Mouse (Mus musculus): Measurements from ENCODE around the gene Arl13b.

DNA sequence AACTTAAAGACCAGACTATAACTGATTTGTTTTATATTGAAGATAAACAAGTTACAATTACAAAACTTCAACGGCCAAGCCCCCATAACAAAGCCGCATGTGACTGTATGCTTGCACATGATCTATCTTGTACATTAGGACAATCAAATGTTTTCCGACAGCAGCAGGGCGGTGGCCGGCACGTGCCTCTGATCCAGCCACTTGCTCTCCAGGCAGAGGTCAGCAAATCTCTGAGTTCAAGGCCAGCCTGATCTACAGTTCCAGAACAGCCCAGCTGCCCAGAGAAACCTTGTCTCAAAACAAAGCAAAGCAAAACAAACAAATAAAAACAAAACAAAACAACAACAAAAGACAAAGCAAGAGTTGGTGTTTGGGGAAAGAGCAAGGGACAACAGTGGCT, 8.5 kb upstream of the Arl13b start:
- TF ChIP-seq CTCF (IDR thresholded peaks at IDR 0.05; ENCODE audit: control insufficient read depth, insufficient read depth, low read length) (no peak), POLR2A (IDR thresholded peaks at IDR 0.05; ENCODE audit: borderline replicate concordance, control insufficient read depth, low read depth, low read length) (no peak)

All from bone marrow, adult 2 months (tissue).